Mouse (Mus musculus): ENCODE results near the gene Myod1. TPM values are rescaled to one million over a fixed set of nuclear protein-coding genes. Genes with fewer than 3 reads are reported as not detected.

Myod1 gene
- total RNA-seq (2015), result not detected in 2 replicates
- not detected in 2 replicates for total RNA-seq (2017)

- ATAC-seq (ENCODE audit: poor library complexity, severe bottlenecking), result no peak
Observed at GRCm38 (mm10) chr7:46376172-46377007, at the start of gene Myod1. Gene Myod1, plus strand, starts transcription at chr7:46376474.

GRCm38 (mm10) chr7:46327896-46328295, 48.4 kb upstream of the Myod1 start:
- no peak for ATAC-seq (ENCODE audit: poor library complexity, severe bottlenecking)

- ATAC-seq (ENCODE audit: poor library complexity, severe bottlenecking), result no peak
Observed at GRCm38 (mm10) chr7:46337397-46337796, 38.9 kb upstream of the Myod1 start.

GRCm38 (mm10) chr7:46339818-46340217, 36.5 kb upstream of the Myod1 start:
- no peak for ATAC-seq (ENCODE audit: poor library complexity, severe bottlenecking)

- ATAC-seq (ENCODE audit: poor library complexity, severe bottlenecking), result no peak
Observed at GRCm38 (mm10) chr7:46340295-46340694, 36.0 kb upstream of the Myod1 start.

GRCm38 (mm10) chr7:46341471-46341870, 34.8 kb upstream of the Myod1 start:
- ATAC-seq (ENCODE audit: poor library complexity, severe bottlenecking), result no peak

GRCm38 (mm10) chr7:46347692-46348091, 28.6 kb upstream of the Myod1 start:
- ATAC-seq (ENCODE audit: poor library complexity, severe bottlenecking), result no peak

GRCm38 (mm10) chr7:46348813-46349212, 27.5 kb upstream of the Myod1 start:
- no peak for ATAC-seq (ENCODE audit: poor library complexity, severe bottlenecking)

GRCm38 (mm10) chr7:46350119-46350702, 26.1 kb upstream of the Myod1 start:
- ATAC-seq (ENCODE audit: poor library complexity, severe bottlenecking), result no peak

GRCm38 (mm10) chr7:46352748-46353147, 23.5 kb upstream of the Myod1 start:
- ATAC-seq (ENCODE audit: poor library complexity, severe bottlenecking), result no peak

GRCm38 (mm10) chr7:46353216-46353615, 23.1 kb upstream of the Myod1 start:
- ATAC-seq (ENCODE audit: poor library complexity, severe bottlenecking), result no peak

- no peak for ATAC-seq (ENCODE audit: poor library complexity, severe bottlenecking)
Observed at GRCm38 (mm10) chr7:46353875-46354274, 22.4 kb upstream of the Myod1 start.

GRCm38 (mm10) chr7:46361776-46362175, 14.5 kb upstream of the Myod1 start:
- ATAC-seq (ENCODE audit: poor library complexity, severe bottlenecking), result no peak

GRCm38 (mm10) chr7:46364154-46364553, 12.1 kb upstream of the Myod1 start:
- no peak for ATAC-seq (ENCODE audit: poor library complexity, severe bottlenecking)

GRCm38 (mm10) chr7:46365810-46366209, 10.5 kb upstream of the Myod1 start:
- no peak for ATAC-seq (ENCODE audit: poor library complexity, severe bottlenecking)

- ATAC-seq (ENCODE audit: poor library complexity, severe bottlenecking), result no peak
Observed at GRCm38 (mm10) chr7:46371104-46371503, 5.2 kb upstream of the Myod1 start.

GRCm38 (mm10) chr7:46377008-46377346, 703 bp downstream of the Myod1 start:
- ATAC-seq (ENCODE audit: poor library complexity, severe bottlenecking), result no peak

GRCm38 (mm10) chr7:46378123-46378522, 1.8 kb downstream of the Myod1 start:
- no peak for ATAC-seq (ENCODE audit: poor library complexity, severe bottlenecking)

GRCm38 (mm10) chr7:46378983-46379382, 2.7 kb downstream of the Myod1 start:
- ATAC-seq (ENCODE audit: poor library complexity, severe bottlenecking), result peak; percentile 33; the same call in 1 of the 2 replicates

GRCm38 (mm10) chr7:46380625-46381024, 4.4 kb downstream of the Myod1 start:
- no peak for ATAC-seq (ENCODE audit: poor library complexity, severe bottlenecking)

GRCm38 (mm10) chr7:46387430-46387829, 11.2 kb downstream of the Myod1 start:
- ATAC-seq (ENCODE audit: poor library complexity, severe bottlenecking), result no peak

GRCm38 (mm10) chr7:46389456-46390085, 13.3 kb downstream of the Myod1 start:
- peak; percentile 51 for ATAC-seq (ENCODE audit: poor library complexity, severe bottlenecking)

Measured in megakaryocyte, adult 5-6 weeks (primary cell).